Mouse (Mus musculus): ENCODE data around the gene Cntd1. TPM values are rescaled to one million over a fixed set of nuclear protein-coding genes. Genes with fewer than 3 reads are reported as not detected.
A peak's percentile ranks its signal among the peaks of the same experiment; 100 is the strongest.

Cntd1 gene
- polyA plus RNA-seq, 1 experiment from 2014 or later: 1.3 TPM

GRCm38 (mm10) chr11:101234124-101234523 is 44.7 kb upstream of the Cntd1 start:
- ATAC-seq (ENCODE audit: low FRiP score): no peak
- Histone ChIP-seq H3K9me3 (ENCODE audit: control insufficient read depth, low read length) (no peaks in the 10 kb centered on the region), H3K4me3 (ENCODE audit: low read depth, low read length) (no peak overlapping the region), H3K9ac (ENCODE audit: low read depth, low read length) (no peak overlapping the region), H3K27me3 (ENCODE audit: control insufficient read depth, insufficient read depth, low read length) (no peaks in the 10 kb centered on the region), H3K27ac (ENCODE audit: low read depth, low read length) (no peak overlapping the region), H3K4me2 (replicated peaks; ENCODE audit: low read depth, low read length) (no peak overlapping the region), H3K36me3 (ENCODE audit: control insufficient read depth, insufficient read depth, low read length) (no peaks in the 10 kb centered on the region), H3K4me1 (replicated peaks; ENCODE audit: control insufficient read depth, insufficient read depth, low read length) (0 out of 2 replicates have a peak, but pooled peaks cover 3% of the 10 kb centered on the region)
- no peak for DNase-seq (ENCODE audit: low spot score)

GRCm38 (mm10) chr11:101235429-101235828 is 43.4 kb upstream of the Cntd1 start:
- H3K4me2 ChIP-seq (replicated peaks; ENCODE audit: low read depth, low read length): no peak overlapping the region
- no peak overlapping the region for H3K4me3 ChIP-seq (ENCODE audit: low read depth, low read length)
- H3K4me1 ChIP-seq (replicated peaks; ENCODE audit: control insufficient read depth, insufficient read depth, low read length): 0 out of 2 replicates have a peak, but pooled peaks cover 3% of the 10 kb centered on the region
- no peaks in the 10 kb centered on the region for H3K36me3 ChIP-seq (ENCODE audit: control insufficient read depth, insufficient read depth, low read length)
- no peaks in the 10 kb centered on the region for H3K9me3 ChIP-seq (ENCODE audit: control insufficient read depth, low read length)
- H3K9ac ChIP-seq (ENCODE audit: low read depth, low read length): no peak overlapping the region
- ATAC-seq (ENCODE audit: low FRiP score) (no peak), DNase-seq (ENCODE audit: low spot score) (no peak)
- H3K27ac ChIP-seq (ENCODE audit: low read depth, low read length): no peak overlapping the region
- no peaks in the 10 kb centered on the region for H3K27me3 ChIP-seq (ENCODE audit: control insufficient read depth, insufficient read depth, low read length)

- Histone ChIP-seq H3K27ac (ENCODE audit: low read depth, low read length) (no peak overlapping the region), H3K4me3 (ENCODE audit: low read depth, low read length) (no peak overlapping the region), H3K9ac (ENCODE audit: low read depth, low read length) (no peak overlapping the region), H3K9me3 (ENCODE audit: control insufficient read depth, low read length) (no peaks in the 10 kb centered on the region), H3K36me3 (ENCODE audit: control insufficient read depth, insufficient read depth, low read length) (no peaks in the 10 kb centered on the region), H3K4me2 (replicated peaks; ENCODE audit: low read depth, low read length) (no peak overlapping the region), H3K4me1 (replicated peaks; ENCODE audit: control insufficient read depth, insufficient read depth, low read length) (no peaks in the 10 kb centered on the region), H3K27me3 (ENCODE audit: control insufficient read depth, insufficient read depth, low read length) (no peaks in the 10 kb centered on the region)
- DNase-seq (ENCODE audit: low spot score): no peak
- no peak for ATAC-seq (ENCODE audit: low FRiP score)
- 89% methylated on average over 5 of the region's 5 CpGs for WGBS
These were observed 42.0 kb upstream of the Cntd1 start for GRCm38 (mm10) chr11:101236782-101237181.

GRCm38 (mm10) chr11:101238071-101238647 is 40.7 kb upstream of the Cntd1 start:
- ATAC-seq (ENCODE audit: low FRiP score): no peak
- Histone ChIP-seq H3K4me3 (ENCODE audit: low read depth, low read length) (no peak overlapping the region), H3K4me2 (replicated peaks; ENCODE audit: low read depth, low read length) (no peak overlapping the region), H3K36me3 (ENCODE audit: control insufficient read depth, insufficient read depth, low read length) (no peaks in the 10 kb centered on the region), H3K27me3 (ENCODE audit: control insufficient read depth, insufficient read depth, low read length) (no peaks in the 10 kb centered on the region), H3K9ac (ENCODE audit: low read depth, low read length) (no peak overlapping the region), H3K9me3 (ENCODE audit: control insufficient read depth, low read length) (no peaks in the 10 kb centered on the region), H3K4me1 (replicated peaks; ENCODE audit: control insufficient read depth, insufficient read depth, low read length) (no peaks in the 10 kb centered on the region), H3K27ac (ENCODE audit: low read depth, low read length) (no peak overlapping the region)
- WGBS: 56% methylated on average over 5 of the region's 5 CpGs
- no peak for DNase-seq (ENCODE audit: low spot score)

- Histone ChIP-seq H3K4me1 (replicated peaks; ENCODE audit: control insufficient read depth, insufficient read depth, low read length) (no peaks in the 10 kb centered on the region; the same call in none of the 2 replicates), H3K4me3 (ENCODE audit: low read depth, low read length) (no peak overlapping the region), H3K9me3 (ENCODE audit: control insufficient read depth, low read length) (no peaks in the 10 kb centered on the region), H3K36me3 (ENCODE audit: control insufficient read depth, insufficient read depth, low read length) (no peaks in the 10 kb centered on the region), H3K4me2 (replicated peaks; ENCODE audit: low read depth, low read length) (no peak overlapping the region), H3K9ac (ENCODE audit: low read depth, low read length) (no peak overlapping the region), H3K27me3 (ENCODE audit: control insufficient read depth, insufficient read depth, low read length) (peaks cover 14% of the 10 kb centered on the region), H3K27ac (ENCODE audit: low read depth, low read length) (no peak overlapping the region)
- WGBS: 41% methylated on average over 4 of the region's 4 CpGs
- no peak for ATAC-seq (ENCODE audit: low FRiP score)
- no peak for DNase-seq (ENCODE audit: low spot score)
These were observed 33.7 kb upstream of the Cntd1 start for GRCm38 (mm10) chr11:101245071-101245470.

GRCm38 (mm10) chr11:101245855-101246701 is 32.7 kb upstream of the Cntd1 start, which contains the start of gene Ramp2:
TSS of gene Ramp2 (plus strand) at chr11:101246028.
- ATAC-seq (ENCODE audit: low FRiP score): peak; percentile 60
- Histone ChIP-seq H3K36me3 (ENCODE audit: control insufficient read depth, insufficient read depth, low read length) (no peaks in the 10 kb centered on the region), H3K9ac (ENCODE audit: low read depth, low read length) (peak within 1 kb of the TSS; percentile 69), H3K4me3 (ENCODE audit: low read depth, low read length) (peak within 1 kb of the TSS; percentile 60), H3K4me2 (replicated peaks; ENCODE audit: low read depth, low read length) (peak within 1 kb of the TSS; percentile 99), H3K27ac (ENCODE audit: low read depth, low read length) (no peak within 1 kb of the TSS), H3K27me3 (ENCODE audit: control insufficient read depth, insufficient read depth, low read length) (peaks cover 14% of the 10 kb centered on the region), H3K4me1 (replicated peaks; ENCODE audit: control insufficient read depth, insufficient read depth, low read length) (no peaks in the 10 kb centered on the region; the same call in none of the 2 replicates), H3K9me3 (ENCODE audit: control insufficient read depth, low read length) (no peaks in the 10 kb centered on the region)
- under 1% methylated on average over 52 of the region's 63 CpGs for WGBS
- peak; percentile 64 for DNase-seq (ENCODE audit: low spot score)

- Histone ChIP-seq H3K9me3 (ENCODE audit: control insufficient read depth, low read length) (no peaks in the 10 kb centered on the region), H3K4me1 (replicated peaks; ENCODE audit: control insufficient read depth, insufficient read depth, low read length) (no peaks in the 10 kb centered on the region; the same call in none of the 2 replicates), H3K4me2 (replicated peaks; ENCODE audit: low read depth, low read length) (peak overlapping the region; percentile 99), H3K27me3 (ENCODE audit: control insufficient read depth, insufficient read depth, low read length) (peaks cover 14% of the 10 kb centered on the region), H3K36me3 (ENCODE audit: control insufficient read depth, insufficient read depth, low read length) (no peaks in the 10 kb centered on the region), H3K27ac (ENCODE audit: low read depth, low read length) (no peak overlapping the region), H3K4me3 (ENCODE audit: low read depth, low read length) (peak overlapping the region; percentile 60), H3K9ac (ENCODE audit: low read depth, low read length) (peak overlapping the region; percentile 69)
- DNase-seq (ENCODE audit: low spot score): no peak
- ATAC-seq (ENCODE audit: low FRiP score): no peak
- 2% methylated on average over 7 of the region's 7 CpGs for WGBS
These were observed 32.2 kb upstream of the Cntd1 start for GRCm38 (mm10) chr11:101246702-101247012.

- Histone ChIP-seq H3K9me3 (ENCODE audit: control insufficient read depth, low read length) (no peaks in the 10 kb centered on the region), H3K4me1 (replicated peaks; ENCODE audit: control insufficient read depth, insufficient read depth, low read length) (no peaks in the 10 kb centered on the region; the same call in none of the 2 replicates), H3K27ac (ENCODE audit: low read depth, low read length) (no peak overlapping the region), H3K4me3 (ENCODE audit: low read depth, low read length) (no peak overlapping the region), H3K9ac (ENCODE audit: low read depth, low read length) (no peak overlapping the region), H3K4me2 (replicated peaks; ENCODE audit: low read depth, low read length) (0 out of 2 replicates have a peak overlapping the region, but pooled peaks have one; percentile 3), H3K36me3 (ENCODE audit: control insufficient read depth, insufficient read depth, low read length) (no peaks in the 10 kb centered on the region), H3K27me3 (ENCODE audit: control insufficient read depth, insufficient read depth, low read length) (peaks cover 14% of the 10 kb centered on the region)
- 86% methylated on average over 6 of the region's 6 CpGs for WGBS
- ATAC-seq (ENCODE audit: low FRiP score): no peak
- no peak for DNase-seq (ENCODE audit: low spot score)
These were observed 31.2 kb upstream of the Cntd1 start for GRCm38 (mm10) chr11:101247521-101248030.
